Mouse (Mus musculus) forebrain, embryonic 15.5 days (tissue): Measurements from ENCODE around the gene B9d1. TPM values are rescaled to one million over a fixed set of nuclear protein-coding genes. Genes with fewer than 3 reads are reported as not detected.

Experiments used
- ATAC-seq: fragments of 200-750 bp; cut with Nextera tagmentation; replicated peaks from 2 replicates; pipeline ENCODE4 v1.8.0; 2017; ENCODE audit warnings: mild to moderate bottlenecking, moderate TSS enrichment, moderate library complexity
- H3K27ac ChIP-seq: fragments of 300-500 bp; sonication (generic); replicated peaks from 2 replicates; pipeline ENCODE4 v1.5.1; 2015; ENCODE audit warnings: mild to moderate bottlenecking, inconsistent platforms
- H3K27me3 ChIP-seq: fragments of 300-500 bp; sonication (generic); 2 replicates; pipeline ENCODE4 v1.6.1; 2015; ENCODE audit warnings: inconsistent platforms
- H3K36me3 ChIP-seq: fragments of 300-500 bp; sonication (generic); 2 replicates; pipeline ENCODE4 v1.6.1; 2015; ENCODE audit warnings: mild to moderate bottlenecking, inconsistent platforms
- H3K4me1 ChIP-seq: fragments of 300-500 bp; sonication (generic); 2 replicates; pipeline ENCODE4 v1.6.1; 2015; ENCODE audit warnings: inconsistent platforms
- H3K4me2 ChIP-seq: fragments of 300-500 bp; sonication (generic); replicated peaks from 2 replicates; pipeline ENCODE4 v1.6.1; 2015; ENCODE audit warnings: mild to moderate bottlenecking, inconsistent platforms
- H3K4me3 ChIP-seq: fragments of 300-500 bp; sonication (generic); 2 replicates; pipeline ENCODE4 v1.5.1; 2015; ENCODE audit warnings: mild to moderate bottlenecking, inconsistent platforms
- H3K9ac ChIP-seq: fragments of 300-500 bp; sonication (generic); replicated peaks from 2 replicates; pipeline ENCODE4 v1.6.1; 2015; ENCODE audit warnings: mild to moderate bottlenecking, inconsistent platforms
- H3K9me3 ChIP-seq: fragments of 300-500 bp; sonication (generic); 2 replicates; pipeline ENCODE4 v1.6.1; 2016; ENCODE audit warnings: inconsistent platforms
- WGBS: fragments of 180-500 bp; shearing (Covaris S2); methylation state at CpG from one replicate; pipeline ENCODE4 v1.1.7; 2015; ENCODE audit warnings: mixed read lengths; 5-methylcytosine and 5-hydroxymethylcytosine counted together
- polyA plus RNA-seq: library from polyadenylated mRNA; unstranded; fragments of >200 nt; fragmentation: Nextera tagmentation; extraction: Ambion mirVana; gene quantifications from 2 replicates; pipeline ENCODE4 v1.2.1, GENCODE M21; 2015

Gene B9d1
- polyA plus RNA-seq, 1 experiment from 2014 or later = 42.8 TPM

GRCm38 (mm10) chr11:61553015-61553754 is 48.2 kb downstream of the B9d1 start:
- Histone ChIP-seq H3K9me3 (no peaks in the 10 kb centered on the region), H3K4me3 (no peak overlapping the region), H3K4me1 (peaks cover 23% of the 10 kb centered on the region), H3K27ac (0 out of 2 replicates have a peak overlapping the region, but pooled peaks have one; percentile 15), H3K4me2 (no peak overlapping the region), H3K36me3 (no peaks in the 10 kb centered on the region), H3K9ac (no peak overlapping the region), H3K27me3 (no peaks in the 10 kb centered on the region)
- 62% methylated on average over 3 of the region's 3 CpGs for WGBS
- ATAC-seq = no peak

- H3K27ac ChIP-seq = no peak overlapping the region
- no peaks in the 10 kb centered on the region for H3K9me3 ChIP-seq
- no peak overlapping the region for H3K4me3 ChIP-seq
- 94% methylated on average over 5 of the region's 5 CpGs for WGBS
- H3K9ac ChIP-seq = no peak overlapping the region
- ATAC-seq = no peak
- H3K4me1 ChIP-seq = peaks cover 6% of the 10 kb centered on the region
- H3K4me2 ChIP-seq = no peak overlapping the region
- no peaks in the 10 kb centered on the region for H3K27me3 ChIP-seq
- H3K36me3 ChIP-seq = no peaks in the 10 kb centered on the region
These were observed 54.6 kb downstream of the B9d1 start for GRCm38 (mm10) chr11:61559572-61559971.

GRCm38 (mm10) chr11:61562421-61562820 is 57.5 kb downstream of the B9d1 start:
- no peak overlapping the region for H3K27ac ChIP-seq
- ATAC-seq = no peak
- no peak overlapping the region for H3K4me3 ChIP-seq
- no peak overlapping the region for H3K4me2 ChIP-seq
- H3K36me3 ChIP-seq = no peaks in the 10 kb centered on the region
- H3K27me3 ChIP-seq = no peaks in the 10 kb centered on the region
- H3K4me1 ChIP-seq = peaks cover 12% of the 10 kb centered on the region
- H3K9ac ChIP-seq = no peak overlapping the region
- no peaks in the 10 kb centered on the region for H3K9me3 ChIP-seq
- 83% methylated on average over 5 of the region's 5 CpGs for WGBS

Other genes starting within 250 kb of the B9d1 start
- gene Aldh3a2, start 237.7 kb upstream of the B9d1 start, polyA plus RNA-seq = 27.5 and 28.0 TPM in 2 replicates
- gene Slc47a2, start 162.3 kb upstream of the B9d1 start, polyA plus RNA-seq = not detected in 2 replicates
- gene Slc47a1, start 126.8 kb upstream of the B9d1 start, polyA plus RNA-seq = 0.13 TPM in 1 of 2 replicates, not detected in the other
- gene Rnf112, start 51.0 kb upstream of the B9d1 start, polyA plus RNA-seq = 22.4 and 24.2 TPM in 2 replicates
- gene Mfap4, start 19.7 kb upstream of the B9d1 start, polyA plus RNA-seq = 50.5 and 59.5 TPM in 2 replicates
- gene Mapk7, start 10.7 kb upstream of the B9d1 start, polyA plus RNA-seq = 109 and 117 TPM in 2 replicates
- gene Epn2, start 74.5 kb downstream of the B9d1 start, polyA plus RNA-seq = 64.6 and 67.3 TPM in 2 replicates
- 8.0 and 9.1 TPM in 2 replicates for gene Grap, start 148.1 kb downstream of the B9d1 start, polyA plus RNA-seq
- 0.20 and 0.51 TPM in 2 replicates for gene Fam83g, start 178.9 kb downstream of the B9d1 start, polyA plus RNA-seq
- not detected in 2 replicates for gene Slc5a10, start 215.7 kb downstream of the B9d1 start, polyA plus RNA-seq